Mouse (Mus musculus) forebrain, embryonic 12.5 days (tissue): ENCODE results near the gene Irak2. TPM values are rescaled to one million over a fixed set of nuclear protein-coding genes. Genes with fewer than 3 reads are reported as not detected.

ENCODE experiments used
- ATAC-seq: fragments of 200-750 bp; cut with Nextera tagmentation; 2 replicates; pipeline ENCODE4 v1.8.0; 2017; ENCODE audit warnings: moderate TSS enrichment; ENCODE audit not compliant: low FRiP score
- H3K27ac ChIP-seq: fragments of 300-500 bp; sonication (generic); 2 replicates; pipeline ENCODE4 v1.5.1; 2016; ENCODE audit warnings: mild to moderate bottlenecking
- H3K27me3 ChIP-seq: fragments of 300-500 bp; sonication (generic); 2 replicates; pipeline ENCODE4 v1.6.1; 2016; ENCODE audit warnings: mild to moderate bottlenecking
- H3K36me3 ChIP-seq: fragments of 300-500 bp; sonication (generic); replicated peaks from 2 replicates; pipeline ENCODE4 v1.6.1; 2016; ENCODE audit warnings: mild to moderate bottlenecking
- H3K4me1 ChIP-seq: fragments of 300-500 bp; sonication (generic); 2 replicates; pipeline ENCODE4 v1.6.1; 2016
- H3K4me2 ChIP-seq: fragments of 300-500 bp; sonication (generic); 2 replicates; pipeline ENCODE4 v1.6.1; 2016; ENCODE audit warnings: mild to moderate bottlenecking, moderate library complexity
- H3K4me3 ChIP-seq: fragments of 300-500 bp; sonication (generic); replicated peaks from 2 replicates; pipeline ENCODE4 v1.5.1; 2016; ENCODE audit warnings: mild to moderate bottlenecking
- H3K9ac ChIP-seq: fragments of 300-500 bp; sonication (generic); 2 replicates; pipeline ENCODE4 v1.6.1; 2016; ENCODE audit warnings: mild to moderate bottlenecking
- H3K9me3 ChIP-seq: fragments of 300-500 bp; sonication (generic); 2 replicates; pipeline ENCODE4 v1.6.1; 2016
- WGBS: fragments of 180-500 bp; shearing (Covaris S2); methylation state at CpG from one replicate; pipeline ENCODE4 v1.1.7; 2016; 5-methylcytosine and 5-hydroxymethylcytosine counted together
- polyA plus RNA-seq: library from polyadenylated mRNA; unstranded; fragments of >200 nt; fragmentation: Nextera tagmentation; extraction: Ambion mirVana; gene quantifications from 2 replicates; pipeline ENCODE4 v1.2.1, GENCODE M21; 2016

The Irak2 gene
- polyA plus RNA-seq, 1 experiment from 2014 or later, result 1.6 TPM

GRCm38 (mm10) chr6:113677070-113677734 is 38.9 kb downstream of the Irak2 start:
- Histone ChIP-seq H3K27ac (no peak overlapping the region), H3K27me3 (no peaks in the 10 kb centered on the region), H3K9me3 (no peaks in the 10 kb centered on the region), H3K4me3 (no peak overlapping the region), H3K36me3 (no peaks in the 10 kb centered on the region), H3K9ac (no peak overlapping the region), H3K4me1 (no peaks in the 10 kb centered on the region), H3K4me2 (no peak overlapping the region)
- 80% methylated on average over 14 of the region's 14 CpGs for WGBS
- no peak for ATAC-seq

GRCm38 (mm10) chr6:113678246-113679012 is 40.2 kb downstream of the Irak2 start:
- H3K27me3 ChIP-seq, result no peaks in the 10 kb centered on the region
- no peaks in the 10 kb centered on the region for H3K4me1 ChIP-seq
- H3K4me3 ChIP-seq, result no peak overlapping the region
- H3K9me3 ChIP-seq, result no peaks in the 10 kb centered on the region
- H3K36me3 ChIP-seq, result no peaks in the 10 kb centered on the region
- H3K9ac ChIP-seq, result no peak overlapping the region
- H3K27ac ChIP-seq, result no peak overlapping the region
- no peak for ATAC-seq
- no peak overlapping the region for H3K4me2 ChIP-seq
- WGBS, result 75% methylated on average over 14 of the region's 14 CpGs

GRCm38 (mm10) chr6:113679993-113680566 is 41.8 kb downstream of the Irak2 start:
- no peaks in the 10 kb centered on the region for H3K27me3 ChIP-seq
- 84% methylated on average over 9 of the region's 9 CpGs for WGBS
- H3K9me3 ChIP-seq, result no peaks in the 10 kb centered on the region
- H3K9ac ChIP-seq, result no peak overlapping the region
- no peak overlapping the region for H3K27ac ChIP-seq
- no peak overlapping the region for H3K4me2 ChIP-seq
- no peak overlapping the region for H3K4me3 ChIP-seq
- no peaks in the 10 kb centered on the region for H3K4me1 ChIP-seq
- no peak for ATAC-seq
- no peaks in the 10 kb centered on the region for H3K36me3 ChIP-seq

- H3K27me3 ChIP-seq, result no peaks in the 10 kb centered on the region
- no peak overlapping the region for H3K4me2 ChIP-seq
- 15% methylated on average over 4 of the region's 4 CpGs for WGBS
These were observed 43.0 kb downstream of the Irak2 start for GRCm38 (mm10) chr6:113681271-113681670.

GRCm38 (mm10) chr6:113683081-113683825 is 45.0 kb downstream of the Irak2 start:
- no peak for ATAC-seq
- WGBS, result 83% methylated on average over 10 of the region's 10 CpGs

More at GRCm38 (mm10) chr6:113681271-113681670, 43.0 kb downstream of the Irak2 start:
- H3K4me1 ChIP-seq, result no peaks in the 10 kb centered on the region
- H3K4me3 ChIP-seq, result no peak overlapping the region
- H3K27ac ChIP-seq, result no peak overlapping the region
- H3K9me3 ChIP-seq, result no peaks in the 10 kb centered on the region
- peak; percentile 14; the same call in 1 of the 2 replicates for ATAC-seq
- no peaks in the 10 kb centered on the region for H3K36me3 ChIP-seq
- H3K9ac ChIP-seq, result no peak overlapping the region

GRCm38 (mm10) chr6:113686551-113687125 is 48.4 kb downstream of the Irak2 start:
- Histone ChIP-seq H3K9ac (no peak overlapping the region), H3K9me3 (no peaks in the 10 kb centered on the region), H3K4me1 (peaks cover 14% of the 10 kb centered on the region), H3K4me2 (no peak overlapping the region), H3K27me3 (no peaks in the 10 kb centered on the region), H3K4me3 (no peak overlapping the region), H3K36me3 (no peaks in the 10 kb centered on the region), H3K27ac (no peak overlapping the region)
- WGBS, result 46% methylated on average over 8 of the region's 8 CpGs
- ATAC-seq, result no peak

More at GRCm38 (mm10) chr6:113683081-113683825, 45.0 kb downstream of the Irak2 start:
- no peaks in the 10 kb centered on the region for H3K4me1 ChIP-seq
- H3K9me3 ChIP-seq, result no peaks in the 10 kb centered on the region
- H3K36me3 ChIP-seq, result no peaks in the 10 kb centered on the region
- no peaks in the 10 kb centered on the region for H3K27me3 ChIP-seq
- no peak overlapping the region for H3K9ac ChIP-seq
- no peak overlapping the region for H3K4me3 ChIP-seq
- no peak overlapping the region for H3K27ac ChIP-seq
- no peak overlapping the region for H3K4me2 ChIP-seq

- ATAC-seq, result no peak
- H3K4me1 ChIP-seq, result peaks cover 14% of the 10 kb centered on the region
- H3K9me3 ChIP-seq, result no peaks in the 10 kb centered on the region
- H3K4me2 ChIP-seq, result 0 out of 2 replicates have a peak overlapping the region, but pooled peaks have one; percentile 19
- H3K27me3 ChIP-seq, result no peaks in the 10 kb centered on the region
- WGBS, result 40% methylated on average over 7 of the region's 7 CpGs
- no peaks in the 10 kb centered on the region for H3K36me3 ChIP-seq
- no peak overlapping the region for H3K27ac ChIP-seq
- H3K4me3 ChIP-seq, result no peak overlapping the region
- no peak overlapping the region for H3K9ac ChIP-seq
These were observed 51.7 kb downstream of the Irak2 start for GRCm38 (mm10) chr6:113690008-113690399.

GRCm38 (mm10) chr6:113690400-113691083 is 52.3 kb downstream of the Irak2 start:
- ATAC-seq, result no peak
- Histone ChIP-seq H3K36me3 (no peaks in the 10 kb centered on the region), H3K4me3 (no peak overlapping the region), H3K4me1 (peaks cover 14% of the 10 kb centered on the region), H3K27me3 (no peaks in the 10 kb centered on the region), H3K4me2 (peak overlapping the region; percentile 19; the same call in 1 of the 2 replicates), H3K9ac (no peak overlapping the region), H3K9me3 (no peaks in the 10 kb centered on the region), H3K27ac (no peak overlapping the region)
- WGBS, result 18% methylated on average over 14 of the region's 14 CpGs

GRCm38 (mm10) chr6:113691084-113691462 is 52.8 kb downstream of the Irak2 start:
- Histone ChIP-seq H3K9me3 (no peaks in the 10 kb centered on the region), H3K27ac (no peak overlapping the region), H3K4me2 (peak overlapping the region; percentile 19; the same call in 1 of the 2 replicates), H3K4me1 (peaks cover 16% of the 10 kb centered on the region), H3K4me3 (no peak overlapping the region), H3K27me3 (no peaks in the 10 kb centered on the region), H3K9ac (no peak overlapping the region), H3K36me3 (no peaks in the 10 kb centered on the region)
- 86% methylated on average over 4 of the region's 4 CpGs for WGBS
- ATAC-seq, result no peak

- no peak overlapping the region for H3K9ac ChIP-seq
- 77% methylated on average over 5 of the region's 5 CpGs for WGBS
- no peak for ATAC-seq
- no peaks in the 10 kb centered on the region for H3K36me3 ChIP-seq
- H3K27ac ChIP-seq, result no peak overlapping the region
- no peak overlapping the region for H3K4me2 ChIP-seq
- no peaks in the 10 kb centered on the region for H3K9me3 ChIP-seq
- H3K4me1 ChIP-seq, result peaks cover 23% of the 10 kb centered on the region
- H3K27me3 ChIP-seq, result no peaks in the 10 kb centered on the region
- H3K4me3 ChIP-seq, result no peak overlapping the region
These were observed 54.4 kb downstream of the Irak2 start for GRCm38 (mm10) chr6:113692661-113693133.

GRCm38 (mm10) chr6:113693377-113693776 is 55.1 kb downstream of the Irak2 start:
- no peak overlapping the region for H3K9ac ChIP-seq
- no peaks in the 10 kb centered on the region for H3K9me3 ChIP-seq
- WGBS, result 89% methylated on average over 5 of the region's 5 CpGs
- peaks cover 30% of the 10 kb centered on the region for H3K4me1 ChIP-seq
- H3K4me3 ChIP-seq, result no peak overlapping the region
- H3K4me2 ChIP-seq, result no peak overlapping the region
- no peaks in the 10 kb centered on the region for H3K27me3 ChIP-seq
- ATAC-seq, result no peak
- H3K36me3 ChIP-seq, result no peaks in the 10 kb centered on the region
- H3K27ac ChIP-seq, result no peak overlapping the region
